Mouse (Mus musculus) midbrain, embryonic 11.5 days (tissue): Measurements from ENCODE around the gene Dohh. TPM values are rescaled to one million over a fixed set of nuclear protein-coding genes. Genes with fewer than 3 reads are reported as not detected.

Source experiments
- ATAC-seq: fragments of 200-750 bp; cut with Nextera tagmentation; 2 replicates; pipeline ENCODE4 v1.8.0; 2017; ENCODE audit warnings: moderate TSS enrichment, moderate library complexity; ENCODE audit not compliant: low FRiP score
- DNase-seq: peaks from one replicate; pipeline ENCODE4 v3.0.0; 2015; ENCODE audit warnings: low spot score; ENCODE audit errors: missing footprints
- H3K27ac ChIP-seq: fragments of 300-500 bp; sonication (generic); 2 replicates; pipeline ENCODE4 v1.5.1; 2014; ENCODE audit warnings: low read depth, low read length
- H3K27me3 ChIP-seq: fragments of 300-500 bp; sonication (generic); 2 replicates; pipeline ENCODE4 v1.6.1; 2014; ENCODE audit warnings: mild to moderate bottlenecking, low read length, moderate library complexity, mixed read lengths; ENCODE audit not compliant: control insufficient read depth, insufficient read depth
- H3K36me3 ChIP-seq: fragments of 300-500 bp; sonication (generic); 2 replicates; pipeline ENCODE4 v1.6.1; 2014; ENCODE audit warnings: mild to moderate bottlenecking, low read length, moderate library complexity, mixed read lengths; ENCODE audit not compliant: control insufficient read depth, insufficient read depth
- H3K4me1 ChIP-seq: fragments of 300-500 bp; sonication (generic); 2 replicates; pipeline ENCODE4 v1.6.1; 2014; ENCODE audit warnings: low read length; ENCODE audit not compliant: control insufficient read depth, insufficient read depth
- H3K4me2 ChIP-seq: fragments of 300-500 bp; sonication (generic); 2 replicates; pipeline ENCODE4 v1.6.1; 2014; ENCODE audit warnings: mild to moderate bottlenecking, moderate library complexity
- H3K4me3 ChIP-seq: fragments of 300-500 bp; sonication (generic); 2 replicates; pipeline ENCODE4 v1.5.1; 2014; ENCODE audit warnings: low read depth, low read length
- H3K9ac ChIP-seq: fragments of 300-500 bp; sonication (generic); 2 replicates; pipeline ENCODE4 v1.6.1; 2014; ENCODE audit warnings: low read length
- H3K9me3 ChIP-seq: fragments of 300-500 bp; sonication (generic); 2 replicates; pipeline ENCODE4 v1.6.1; 2016; ENCODE audit warnings: low read length; ENCODE audit not compliant: control insufficient read depth
- WGBS: fragments of 180-500 bp; shearing (Covaris S2); extraction: QIAGEN DNeasy Blood & Tissue Kit; methylation state at CpG from one replicate; pipeline ENCODE4 v1.1.7; 2014; 5-methylcytosine and 5-hydroxymethylcytosine counted together
- polyA plus RNA-seq: library from polyadenylated mRNA; unstranded; fragments of >200 nt; fragmentation: Nextera tagmentation; extraction: Ambion mirVana; gene quantifications from 2 replicates; pipeline ENCODE4 v1.2.1, GENCODE M21; 2014

Dohh gene
- polyA plus RNA-seq, 1 experiment from 2014 or later = 53.7 TPM

DNA sequence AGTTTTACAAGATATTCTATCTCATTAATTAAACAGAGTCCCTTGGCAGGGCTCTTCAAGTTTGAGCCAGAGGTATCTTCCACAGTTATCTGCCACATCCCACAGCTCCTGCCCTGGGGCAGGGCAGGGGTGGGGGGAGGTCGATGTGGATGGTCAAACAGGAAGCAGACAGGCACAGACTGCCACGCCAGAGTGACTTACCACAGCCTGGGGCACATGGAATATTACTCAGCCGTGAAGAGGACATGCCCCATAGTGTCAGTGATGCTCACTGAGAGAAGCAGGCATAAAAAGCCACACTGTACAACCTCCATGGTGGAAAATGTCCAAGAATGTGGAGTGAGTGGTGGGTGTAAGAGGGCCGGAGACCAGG lies 39.1 kb upstream of the Dohh start:
- Histone ChIP-seq H3K27me3 (peaks cover 42% of the 10 kb centered on the region), H3K36me3 (no peaks in the 10 kb centered on the region), H3K9me3 (no peaks in the 10 kb centered on the region), H3K4me1 (peaks cover 32% of the 10 kb centered on the region), H3K4me3 (no peak overlapping the region), H3K4me2 (no peak overlapping the region), H3K27ac (no peak overlapping the region), H3K9ac (no peak overlapping the region)
- WGBS = 80% methylated on average over 4 of the region's 4 CpGs
- ATAC-seq (no peak), DNase-seq (no peak)

DNA sequence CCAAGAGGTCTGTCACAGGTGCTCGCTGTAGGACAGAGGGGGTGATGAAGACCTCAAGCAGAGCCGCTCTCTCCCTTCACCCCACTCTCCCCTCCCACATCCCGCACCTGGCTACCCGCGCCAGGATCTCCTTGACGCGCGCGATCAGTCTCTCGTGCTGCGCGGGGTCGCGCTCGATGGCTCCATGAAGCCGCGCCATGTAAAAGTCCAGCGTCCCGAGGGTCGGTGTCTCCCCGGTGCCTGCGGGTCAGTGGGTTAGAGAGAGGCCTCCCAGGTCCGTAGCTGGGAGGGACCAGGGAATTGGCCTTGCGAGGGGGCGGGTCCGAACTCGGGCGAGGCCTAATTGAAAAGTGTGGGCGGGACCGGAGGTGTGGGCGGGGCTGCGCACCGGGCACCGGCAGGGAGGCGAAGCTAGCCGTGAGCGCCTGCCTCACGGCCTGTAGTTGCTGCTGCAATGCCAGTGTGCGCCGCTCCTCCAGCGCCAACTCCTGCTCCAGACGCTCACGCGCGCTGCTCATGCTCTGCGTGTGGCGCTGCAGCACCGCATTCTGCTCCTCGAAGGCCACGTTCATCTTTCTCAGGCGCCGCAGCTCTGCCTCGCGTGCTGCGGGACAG lies 37.7 kb upstream of the Dohh start:
- no peaks in the 10 kb centered on the region for H3K36me3 ChIP-seq
- H3K4me3 ChIP-seq = no peak overlapping the region
- no peak overlapping the region for H3K9ac ChIP-seq
- no peak overlapping the region for H3K27ac ChIP-seq
- 3% methylated on average over 54 of the region's 55 CpGs for WGBS
- H3K9me3 ChIP-seq = no peaks in the 10 kb centered on the region
- ATAC-seq (no peak), DNase-seq (peak; percentile 92)
- H3K4me1 ChIP-seq = peaks cover 32% of the 10 kb centered on the region
- peak overlapping the region; percentile 29 for H3K4me2 ChIP-seq
- H3K27me3 ChIP-seq = peaks cover 38% of the 10 kb centered on the region

DNA sequence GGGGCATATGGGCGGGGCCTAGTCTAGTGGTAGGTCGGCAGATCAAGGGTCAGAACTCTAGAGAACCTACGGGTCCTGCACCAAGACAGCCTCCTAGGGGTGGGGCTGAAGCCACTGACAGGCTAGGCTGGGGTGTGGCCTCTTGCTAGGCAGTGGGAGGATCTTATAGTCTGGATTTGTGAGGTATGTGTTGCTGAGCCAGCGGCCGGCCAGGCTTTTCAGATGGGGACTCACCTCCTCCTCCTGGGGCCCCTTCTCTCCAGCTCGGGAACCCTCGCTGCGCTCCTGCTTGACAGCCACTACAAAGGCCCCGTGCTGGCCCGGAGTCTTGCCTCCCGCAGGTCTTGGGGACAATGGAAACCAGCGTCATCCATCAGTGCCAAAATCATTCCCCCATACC lies 35.1 kb upstream of the Dohh start:
- H3K4me1 ChIP-seq = peaks cover 25% of the 10 kb centered on the region
- 3% methylated on average over 12 of the region's 12 CpGs for whole genome bisulfite sequencing
- H3K9me3 ChIP-seq = no peaks in the 10 kb centered on the region
- peaks cover 14% of the 10 kb centered on the region for H3K27me3 ChIP-seq
- DNase-seq = peak; percentile 87
- peak overlapping the region; percentile 92 for H3K4me2 ChIP-seq
- H3K9ac ChIP-seq = peak overlapping the region; percentile 90
- no peaks in the 10 kb centered on the region for H3K36me3 ChIP-seq
- no peak for ATAC-seq
- peak overlapping the region; percentile 92 for H3K4me3 ChIP-seq
- no peak overlapping the region for H3K27ac ChIP-seq

- H3K27ac ChIP-seq = no peak overlapping the region; the same call in 1 of the 2 replicates
- 2% methylated on average over 29 of the region's 29 CpGs for WGBS
- peaks cover 25% of the 10 kb centered on the region for H3K4me1 ChIP-seq
- H3K9me3 ChIP-seq = no peaks in the 10 kb centered on the region
- H3K36me3 ChIP-seq = no peaks in the 10 kb centered on the region
- H3K4me3 ChIP-seq = peak overlapping the region; percentile 92
- H3K4me2 ChIP-seq = peak overlapping the region; percentile 92
- peaks cover 8% of the 10 kb centered on the region for H3K27me3 ChIP-seq
- DNase-seq (no peak), ATAC-seq (peak; percentile 49)
- H3K9ac ChIP-seq = peak overlapping the region; percentile 90
These were observed 34.3 kb upstream of the Dohh start for GRCm38 (mm10) chr10:81349961-81350350.

DNA sequence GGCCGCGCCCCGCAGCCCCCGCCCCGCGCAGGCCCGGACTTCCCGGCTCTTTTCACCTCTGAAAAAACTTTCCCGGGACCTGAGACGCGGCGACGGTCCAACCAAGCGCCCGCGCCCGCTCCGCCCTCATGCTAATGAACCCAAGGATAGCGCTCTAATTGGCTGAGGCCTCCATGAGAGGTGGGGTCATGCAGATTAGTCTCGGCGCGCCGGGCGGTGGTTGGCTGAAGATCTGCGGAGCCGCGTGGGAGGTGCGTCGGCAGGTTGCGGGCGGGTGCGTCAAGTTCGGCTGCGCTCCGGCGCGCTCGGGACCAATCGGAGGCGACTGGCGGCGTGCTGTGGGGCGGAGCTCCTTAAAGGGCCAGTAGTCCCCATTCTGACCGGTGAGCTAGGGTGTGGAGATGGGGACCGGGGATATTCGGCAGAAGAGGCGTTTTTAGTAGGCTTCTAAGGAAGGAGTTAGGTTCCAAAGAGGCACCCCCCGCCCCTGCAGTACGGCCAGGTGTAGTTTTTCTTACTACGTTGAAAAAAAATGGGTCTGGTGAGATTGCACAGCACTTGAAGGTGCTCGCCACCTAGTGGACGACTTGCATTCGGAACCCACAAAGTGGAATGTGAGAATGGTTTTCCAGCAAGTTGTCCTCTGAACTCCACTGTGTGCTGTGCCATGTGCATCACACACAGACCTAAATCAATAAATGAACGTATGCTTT lies 33.7 kb upstream of the Dohh start, which contains the start of gene Hmg20b:
Gene Hmg20b (minus strand): TSS at position 130 of the 713 bp plus-strand sequence.
- no peaks in the 10 kb centered on the region for H3K9me3 ChIP-seq
- peak; percentile 95 for ATAC-seq
- peak; percentile 99 for DNase-seq
- peak within 1 kb of the TSS; percentile 90 for H3K9ac ChIP-seq
- H3K4me2 ChIP-seq = peak within 1 kb of the TSS; percentile 92
- H3K4me1 ChIP-seq = peaks cover 25% of the 10 kb centered on the region
- H3K27me3 ChIP-seq = peaks cover 8% of the 10 kb centered on the region
- no peak within 1 kb of the TSS; the same call in 1 of the 2 replicates for H3K27ac ChIP-seq
- H3K4me3 ChIP-seq = peak within 1 kb of the TSS; percentile 92
- H3K36me3 ChIP-seq = no peaks in the 10 kb centered on the region
- under 1% methylated on average over 54 of the region's 54 CpGs for WGBS

GRCm38 (mm10) chr10:81351678-81352291 lies 32.4 kb upstream of the Dohh start:
- 27% methylated on average over 9 of the region's 9 CpGs for WGBS
- DNase-seq = peak; percentile 79
- no peak overlapping the region for H3K4me3 ChIP-seq
- no peak for ATAC-seq
- peaks cover 5% of the 10 kb centered on the region; the same call in 1 of the 2 replicates for H3K27me3 ChIP-seq
- peaks cover 20% of the 10 kb centered on the region for H3K4me1 ChIP-seq
- no peak overlapping the region for H3K4me2 ChIP-seq
- H3K27ac ChIP-seq = no peak overlapping the region
- H3K9ac ChIP-seq = no peak overlapping the region
- no peaks in the 10 kb centered on the region for H3K36me3 ChIP-seq
- no peaks in the 10 kb centered on the region for H3K9me3 ChIP-seq

GRCm38 (mm10) chr10:81354738-81355477 lies 29.3 kb upstream of the Dohh start:
- Histone ChIP-seq H3K4me3 (no peak overlapping the region), H3K27me3 (no peaks in the 10 kb centered on the region), H3K4me1 (peaks cover 20% of the 10 kb centered on the region), H3K4me2 (no peak overlapping the region), H3K9me3 (no peaks in the 10 kb centered on the region), H3K9ac (no peak overlapping the region), H3K27ac (no peak overlapping the region), H3K36me3 (no peaks in the 10 kb centered on the region)
- DNase-seq (no peak), ATAC-seq (no peak)
- 62% methylated on average over 9 of the region's 9 CpGs for WGBS

GRCm38 (mm10) chr10:81355533-81355932 lies 28.7 kb upstream of the Dohh start:
- no peak for DNase-seq
- Histone ChIP-seq H3K4me2 (no peak overlapping the region), H3K27me3 (no peaks in the 10 kb centered on the region), H3K9me3 (no peaks in the 10 kb centered on the region), H3K4me3 (no peak overlapping the region), H3K4me1 (peaks cover 20% of the 10 kb centered on the region), H3K36me3 (no peaks in the 10 kb centered on the region), H3K27ac (no peak overlapping the region), H3K9ac (no peak overlapping the region)
- no peak for ATAC-seq
- WGBS = 84% methylated on average over 4 of the region's 4 CpGs
